In genomic region chr9:60160855-60161254, GRCm38 (mm10) we compare ENCODE assay signal across 15 mouse cellular contexts.
DNase-seq lines count a peak whose midpoint lies in the region; ATAC-seq and TF ChIP-seq lines count a peak whose summit lies in the region.
"Had no signal": no experiment of that assay in that cellular context is flagged by ENCODE, and none has a peak within 500 bp of the region (broad histone marks: within the 10 kb centered on the region; RNA-seq: fewer than 3 reads in every experiment).

No protein-coding gene starts in this region.

- no peak overlapping the region for H3K9ac ChIP-seq in forebrain, embryonic 14.5 days (ENCODE audit: low read length)
- H3K9ac ChIP-seq in forebrain, embryonic 16.5 days (replicated peaks; ENCODE audit: low read depth, low read length): no peak overlapping the region
- no peak overlapping the region for H3K9ac ChIP-seq in lung, embryonic 15.5 days
- H3K9ac ChIP-seq in embryonic facial prominence, embryonic 15.5 days: no peak overlapping the region
- no peak overlapping the region for H3K9ac ChIP-seq in limb, embryonic 15.5 days

- no peak overlapping the region for H3K4me2 ChIP-seq in forebrain, embryonic 14.5 days (ENCODE audit: low read length)
- no peak overlapping the region for H3K4me2 ChIP-seq in forebrain, embryonic 16.5 days (ENCODE audit: low read length)
- no peak overlapping the region for H3K4me2 ChIP-seq in lung, embryonic 15.5 days
- H3K4me2 ChIP-seq in embryonic facial prominence, embryonic 15.5 days (replicated peaks): no peak overlapping the region
- no peak overlapping the region for H3K4me2 ChIP-seq in limb, embryonic 15.5 days
- H3K4me2 ChIP-seq: heart, embryonic 11.5 days had no signal

- 25% methylated on average over 5 of the region's 5 CpGs for WGBS in forebrain, embryonic 14.5 days
- WGBS in forebrain, embryonic 16.5 days: 11% methylated on average over 5 of the region's 5 CpGs
- 11% methylated on average over 5 of the region's 5 CpGs for WGBS in lung, embryonic 15.5 days
- 15% methylated on average over 5 of the region's 5 CpGs for WGBS in embryonic facial prominence, embryonic 15.5 days
- WGBS in limb, embryonic 15.5 days: 9% methylated on average over 5 of the region's 5 CpGs
- WGBS in cerebellum, adult 2 months: 36% methylated on average over 5 of the region's 5 CpGs

- DNase-seq in forebrain, embryonic 14.5 days (ENCODE audit: low spot score): peak; percentile 17
- DNase-seq in lung, postnatal 14 days: no peak
- DNase-seq in spleen, adult 18-20 months: no peak
- no peak for DNase-seq in cerebellum, adult 2 months
- DNase-seq: gastrocnemius, postnatal 14 days; kidney, postnatal 25 days had no signal

- no peaks in the 10 kb centered on the region for H3K36me3 ChIP-seq in forebrain, embryonic 14.5 days (ENCODE audit: control insufficient read depth, insufficient read depth, low read length)
- no peaks in the 10 kb centered on the region for H3K36me3 ChIP-seq in forebrain, embryonic 16.5 days (ENCODE audit: control insufficient read depth, insufficient read depth)
- H3K36me3 ChIP-seq in lung, embryonic 15.5 days: no peaks in the 10 kb centered on the region
- no peaks in the 10 kb centered on the region for H3K36me3 ChIP-seq in embryonic facial prominence, embryonic 15.5 days
- no peaks in the 10 kb centered on the region for H3K36me3 ChIP-seq in limb, embryonic 15.5 days

- no peaks in the 10 kb centered on the region for H3K27me3 ChIP-seq in forebrain, embryonic 14.5 days (replicated peaks; ENCODE audit: control insufficient read depth, insufficient read depth, low read length)
- no peaks in the 10 kb centered on the region for H3K27me3 ChIP-seq in forebrain, embryonic 16.5 days (replicated peaks; ENCODE audit: control insufficient read depth, insufficient read depth, low read length)
- no peaks in the 10 kb centered on the region for H3K27me3 ChIP-seq in lung, embryonic 15.5 days
- no peaks in the 10 kb centered on the region for H3K27me3 ChIP-seq in embryonic facial prominence, embryonic 15.5 days
- H3K27me3 ChIP-seq in limb, embryonic 15.5 days: no peaks in the 10 kb centered on the region
- H3K27me3 ChIP-seq in cerebellum, adult 2 months (ENCODE audit: control insufficient read depth, insufficient read depth, low read length): no peaks in the 10 kb centered on the region

- no peak for ATAC-seq in forebrain, embryonic 14.5 days
- no peak for ATAC-seq in forebrain, embryonic 16.5 days
- no peak for ATAC-seq in lung, embryonic 15.5 days (ENCODE audit: borderline replicate concordance, extremely low read depth, low FRiP score, low TSS enrichment)
- no peak; the same call in 1 of the 2 replicates for ATAC-seq in embryonic facial prominence, embryonic 15.5 days (ENCODE audit: insufficient number of reproducible peaks, low FRiP score, low TSS enrichment, low read depth)
- no peak for ATAC-seq in limb, embryonic 15.5 days (ENCODE audit: insufficient number of reproducible peaks, low FRiP score, low TSS enrichment, low read depth)
- ATAC-seq: intestine, postnatal 0 days; Patski had no signal

- TF ChIP-seq CTCF in cerebellum, adult 2 months (IDR thresholded peaks at IDR 0.05; ENCODE audit: borderline replicate concordance, insufficient read depth, low read depth, low read length): no peak

- TF ChIP-seq POLR2A in cerebellum, adult 2 months (IDR thresholded peaks at IDR 0.05; ENCODE audit: borderline replicate concordance, insufficient read depth, low read length): no peak

- H3K4me3 ChIP-seq in forebrain, embryonic 14.5 days (ENCODE audit: low read depth, low read length): no peak overlapping the region
- no peak overlapping the region for H3K4me3 ChIP-seq in forebrain, embryonic 16.5 days (replicated peaks; ENCODE audit: low read length)
- H3K4me3 ChIP-seq in lung, embryonic 15.5 days: no peak overlapping the region
- no peak overlapping the region for H3K4me3 ChIP-seq in embryonic facial prominence, embryonic 15.5 days (replicated peaks)
- H3K4me3 ChIP-seq in limb, embryonic 15.5 days: no peak overlapping the region
- no peak overlapping the region for H3K4me3 ChIP-seq in cerebellum, adult 2 months (replicated peaks; ENCODE audit: insufficient read depth, low read depth, low read length)
- H3K4me3 ChIP-seq: erythroblast, embryonic 14.5 days; megakaryocyte, embryonic 14.5 days had no signal

- H3K4me1 ChIP-seq in forebrain, embryonic 14.5 days (ENCODE audit: control insufficient read depth, insufficient read depth, low read length): 0 out of 2 replicates have a peak, but pooled peaks cover 5% of the 10 kb centered on the region
- peaks cover 11% of the 10 kb centered on the region for H3K4me1 ChIP-seq in forebrain, embryonic 16.5 days (replicated peaks; ENCODE audit: control insufficient read depth, insufficient read depth, low read length)
- H3K4me1 ChIP-seq in lung, embryonic 15.5 days: peaks cover 9% of the 10 kb centered on the region
- peaks cover 13% of the 10 kb centered on the region for H3K4me1 ChIP-seq in embryonic facial prominence, embryonic 15.5 days
- peaks cover 15% of the 10 kb centered on the region for H3K4me1 ChIP-seq in limb, embryonic 15.5 days
- peaks cover 7% of the 10 kb centered on the region for H3K4me1 ChIP-seq in cerebellum, adult 2 months (ENCODE audit: control insufficient read depth, insufficient read depth, low read length)
- H3K4me1 ChIP-seq: megakaryocyte, embryonic 14.5 days had no signal

- no peak overlapping the region for H3K27ac ChIP-seq in forebrain, embryonic 14.5 days (ENCODE audit: low read depth, low read length)
- no peak overlapping the region for H3K27ac ChIP-seq in forebrain, embryonic 16.5 days (ENCODE audit: low read length)
- H3K27ac ChIP-seq in lung, embryonic 15.5 days: peak overlapping the region; percentile 3; the same call in 1 of the 2 replicates
- H3K27ac ChIP-seq in embryonic facial prominence, embryonic 15.5 days (replicated peaks): 0 out of 2 replicates have a peak overlapping the region, but pooled peaks have one; percentile 8
- H3K27ac ChIP-seq in limb, embryonic 15.5 days: peak overlapping the region; percentile 14; the same call in 1 of the 2 replicates
- H3K27ac ChIP-seq in cerebellum, adult 2 months (ENCODE audit: insufficient read depth, low read length): no peak overlapping the region

- no peaks in the 10 kb centered on the region for H3K9me3 ChIP-seq in forebrain, embryonic 14.5 days (replicated peaks; ENCODE audit: control insufficient read depth, low read length)
- no peaks in the 10 kb centered on the region for H3K9me3 ChIP-seq in forebrain, embryonic 16.5 days (ENCODE audit: control insufficient read depth, low read length)
- H3K9me3 ChIP-seq in lung, embryonic 15.5 days: no peaks in the 10 kb centered on the region
- no peaks in the 10 kb centered on the region for H3K9me3 ChIP-seq in embryonic facial prominence, embryonic 15.5 days (replicated peaks)
- no peaks in the 10 kb centered on the region for H3K9me3 ChIP-seq in limb, embryonic 15.5 days

Comparison
In these comparisons a context has a peak if more than half of its experiments do, and no peak if none do; other contexts are left out.
1. H3K27ac ChIP-seq: peak in lung, embryonic 15.5 days (single experiment), embryonic facial prominence, embryonic 15.5 days (single experiment) and limb, embryonic 15.5 days (single experiment); none in forebrain, embryonic 14.5 days (single experiment), forebrain, embryonic 16.5 days (single experiment) and cerebellum, adult 2 months (single experiment).